Mouse (Mus musculus) heart, postnatal 0 days (tissue): Measurements from ENCODE around the gene Ankrd13c. TPM values are rescaled to one million over a fixed set of nuclear protein-coding genes. Genes with fewer than 3 reads are reported as not detected.

ENCODE experiments used
- ATAC-seq: fragments of 200-750 bp; cut with Nextera tagmentation; 2 replicates; pipeline ENCODE4 v1.8.0; 2017; ENCODE audit warnings: low read depth, moderate number of reproducible peaks, moderate library complexity; ENCODE audit not compliant: insufficient read depth
- DNase-seq: peaks from one replicate; pipeline ENCODE4 v3.0.0-alpha.2; 2016; ENCODE audit warnings: low spot score
- H3K27ac ChIP-seq: fragments of 300-500 bp; sonication (generic); 2 replicates; pipeline ENCODE4 v1.5.1; 2014; ENCODE audit warnings: low read depth, mild to moderate bottlenecking
- H3K27me3 ChIP-seq: fragments of 300-500 bp; sonication (generic); 2 replicates; pipeline ENCODE4 v1.6.1; 2014; ENCODE audit warnings: low read length, mixed read lengths; ENCODE audit not compliant: control insufficient read depth, insufficient read depth
- H3K36me3 ChIP-seq: fragments of 300-500 bp; sonication (generic); replicated peaks from 2 replicates; pipeline ENCODE4 v1.6.1; 2014; ENCODE audit warnings: low read length, mixed read lengths; ENCODE audit not compliant: control insufficient read depth, insufficient read depth
- H3K4me1 ChIP-seq: fragments of 300-500 bp; sonication (generic); 2 replicates; pipeline ENCODE4 v1.6.1; 2014; ENCODE audit warnings: antibody characterized with exemption; ENCODE audit not compliant: control insufficient read depth, insufficient read depth
- H3K4me2 ChIP-seq: fragments of 300-500 bp; sonication (generic); 2 replicates; pipeline ENCODE4 v1.6.1; 2014; ENCODE audit warnings: low read depth, mild to moderate bottlenecking, low read length, moderate library complexity
- H3K4me3 ChIP-seq: fragments of 300-500 bp; sonication (generic); 2 replicates; pipeline ENCODE4 v1.5.1; 2014; ENCODE audit warnings: low read depth, low read length
- H3K9ac ChIP-seq: fragments of 300-500 bp; sonication (generic); replicated peaks from 2 replicates; pipeline ENCODE4 v1.6.1; 2014; ENCODE audit warnings: low read depth, low read length, mixed read lengths
- H3K9me3 ChIP-seq: fragments of 300-500 bp; sonication (generic); replicated peaks from 2 replicates; pipeline ENCODE4 v1.6.1; 2016; ENCODE audit warnings: low read length; ENCODE audit not compliant: control insufficient read depth
- CTCF ChIP-seq: IDR thresholded peaks from 2 replicates; pipeline ENCODE4 v1.5.1; 2016; ENCODE audit warnings: antibody characterized with exemption, control low read depth, low read depth
- EP300 ChIP-seq: IDR thresholded peaks from 2 replicates; pipeline ENCODE4 v1.6.1; 2016; ENCODE audit warnings: antibody characterized with exemption, low read depth
- WGBS: fragments of 180-500 bp; shearing (Covaris S2); extraction: QIAGEN DNeasy Blood & Tissue Kit; methylation state at CpG from one replicate; pipeline ENCODE4 v1.1.7; 2014; 5-methylcytosine and 5-hydroxymethylcytosine counted together
- polyA plus RNA-seq: library from polyadenylated mRNA; unstranded; fragments of >200 nt; fragmentation: Nextera tagmentation; extraction: Ambion mirVana; gene quantifications from 2 replicates; pipeline ENCODE4 v1.2.1, GENCODE M21; 2015
- total RNA-seq: library from RNA; depleted of rRNA; stranded (reverse); fragments of >200 nt; gene quantifications from 2 replicates; pipeline ENCODE4 v1.2.3, GENCODE M21; 2014; ENCODE audit warnings: low replicate concordance

The Ankrd13c gene
- total and polyA plus RNA-seq, 2 experiments from 2014 or later, result 13.5 to 18.4 TPM

GRCm38 (mm10) chr3:157956201-157956600 lies 9.2 kb downstream of the Ankrd13c start:
- no peak for DNase-seq
- Histone ChIP-seq H3K9ac (no peak overlapping the region), H3K27me3 (no peaks in the 10 kb centered on the region), H3K4me2 (no peak overlapping the region), H3K36me3 (0 out of 2 replicates have a peak, but pooled peaks cover 2% of the 10 kb centered on the region), H3K27ac (no peak overlapping the region), H3K4me3 (no peak overlapping the region), H3K9me3 (no peaks in the 10 kb centered on the region), H3K4me1 (no peaks in the 10 kb centered on the region)
- TF ChIP-seq EP300 (no peak), CTCF (no peak)
- 92% methylated on average over 3 of the region's 3 CpGs for WGBS
- no peak for ATAC-seq

GRCm38 (mm10) chr3:157957320-157957719 lies 10.3 kb downstream of the Ankrd13c start:
- ATAC-seq, result no peak
- Histone ChIP-seq H3K36me3 (0 out of 2 replicates have a peak, but pooled peaks cover 5% of the 10 kb centered on the region), H3K4me3 (no peak overlapping the region), H3K27ac (no peak overlapping the region), H3K9ac (no peak overlapping the region), H3K4me2 (no peak overlapping the region), H3K9me3 (no peaks in the 10 kb centered on the region), H3K4me1 (no peaks in the 10 kb centered on the region), H3K27me3 (no peaks in the 10 kb centered on the region)
- no peak for DNase-seq
- TF ChIP-seq CTCF, result no peak

- H3K9me3 ChIP-seq, result no peaks in the 10 kb centered on the region
- H3K4me1 ChIP-seq, result no peaks in the 10 kb centered on the region
- no peak for DNase-seq
- no peaks in the 10 kb centered on the region for H3K27me3 ChIP-seq
- H3K4me3 ChIP-seq, result no peak overlapping the region
- H3K36me3 ChIP-seq, result peaks cover 11% of the 10 kb centered on the region; the same call in 1 of the 2 replicates
- ATAC-seq, result no peak
- TF ChIP-seq CTCF (no peak), EP300 (no peak)
- 83% methylated on average over 2 of the region's 2 CpGs for WGBS
- H3K9ac ChIP-seq, result no peak overlapping the region
- no peak overlapping the region for H3K4me2 ChIP-seq
- H3K27ac ChIP-seq, result no peak overlapping the region
Measured at GRCm38 (mm10) chr3:157971151-157971550, 24.1 kb downstream of the Ankrd13c start.

- H3K9ac ChIP-seq, result no peak overlapping the region
- peaks cover 11% of the 10 kb centered on the region; the same call in 1 of the 2 replicates for H3K36me3 ChIP-seq
- TF ChIP-seq EP300, result no peak
- TF ChIP-seq CTCF, result no peak
- ATAC-seq (no peak), DNase-seq (no peak)
- 95% methylated on average over 2 of the region's 2 CpGs for WGBS
- H3K4me1 ChIP-seq, result no peaks in the 10 kb centered on the region
- H3K9me3 ChIP-seq, result no peaks in the 10 kb centered on the region
- no peak overlapping the region for H3K27ac ChIP-seq
- no peaks in the 10 kb centered on the region for H3K27me3 ChIP-seq
- no peak overlapping the region for H3K4me2 ChIP-seq
- no peak overlapping the region for H3K4me3 ChIP-seq
Measured at GRCm38 (mm10) chr3:157973236-157973635, 26.2 kb downstream of the Ankrd13c start.

DNA sequence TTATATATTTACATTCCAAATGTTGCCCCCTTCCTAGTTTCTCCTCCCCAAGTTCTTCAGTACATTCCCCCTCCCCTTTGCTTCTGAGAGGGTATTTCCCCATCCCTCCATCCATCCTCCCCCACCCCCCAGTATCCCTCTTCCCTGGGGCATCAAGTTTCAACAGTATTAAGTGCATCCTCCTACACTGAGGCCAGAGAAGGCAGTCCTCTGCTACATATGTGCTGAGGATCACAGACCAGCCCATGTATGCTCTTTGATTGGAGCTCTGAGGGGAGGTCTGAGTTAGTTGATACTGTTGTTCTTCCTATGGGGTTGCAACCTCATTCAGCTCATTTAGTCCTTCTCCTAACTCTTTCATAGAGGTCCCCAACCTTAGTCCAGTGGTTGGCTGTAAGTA lies 32.6 kb downstream of the Ankrd13c start:
- DNase-seq (no peak), ATAC-seq (no peak)
- H3K4me3 ChIP-seq, result no peak overlapping the region
- no peaks in the 10 kb centered on the region for H3K9me3 ChIP-seq
- H3K27ac ChIP-seq, result no peak overlapping the region
- no peak overlapping the region for H3K4me2 ChIP-seq
- peaks cover 11% of the 10 kb centered on the region; the same call in 1 of the 2 replicates for H3K36me3 ChIP-seq
- TF ChIP-seq EP300, result no peak
- TF ChIP-seq CTCF, result no peak
- no peaks in the 10 kb centered on the region for H3K4me1 ChIP-seq
- H3K27me3 ChIP-seq, result no peaks in the 10 kb centered on the region
- no peak overlapping the region for H3K9ac ChIP-seq

DNA sequence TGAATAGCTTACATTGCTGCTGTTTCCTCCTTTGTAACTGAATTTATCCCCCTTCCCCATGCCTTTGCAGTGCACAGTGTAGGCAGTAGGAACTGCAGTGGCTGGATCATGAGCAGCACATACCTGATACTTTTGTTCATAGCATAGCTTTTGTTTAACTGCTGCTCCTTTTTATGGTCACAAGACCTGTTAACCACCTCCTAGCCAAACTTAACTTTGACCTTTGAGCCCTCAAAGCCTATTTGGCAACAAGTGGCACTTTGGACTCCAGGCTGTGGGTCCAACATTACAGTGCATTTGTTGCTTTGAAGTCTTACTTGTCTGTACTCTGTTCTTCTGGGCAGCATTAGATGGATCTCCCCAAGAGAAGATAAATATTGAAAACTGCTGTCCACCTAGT lies 46.3 kb downstream of the Ankrd13c start:
- H3K4me3 ChIP-seq, result no peak overlapping the region
- TF ChIP-seq EP300 (no peak), CTCF (no peak)
- H3K9me3 ChIP-seq, result no peaks in the 10 kb centered on the region
- no peak overlapping the region for H3K9ac ChIP-seq
- DNase-seq, result no peak
- peaks cover 28% of the 10 kb centered on the region for H3K36me3 ChIP-seq
- no peak for ATAC-seq
- H3K4me1 ChIP-seq, result no peaks in the 10 kb centered on the region
- H3K27me3 ChIP-seq, result no peaks in the 10 kb centered on the region
- H3K27ac ChIP-seq, result no peak overlapping the region
- H3K4me2 ChIP-seq, result no peak overlapping the region
